Mouse (Mus musculus) heart, embryonic 11.5 days (tissue): Measurements from ENCODE around the gene Arid2. TPM values are rescaled to one million over a fixed set of nuclear protein-coding genes. Genes with fewer than 3 reads are reported as not detected.

ENCODE experiments used
- ATAC-seq: fragments of 200-750 bp; cut with Nextera tagmentation; replicated peaks from 2 replicates; pipeline ENCODE4 v1.8.0; 2017; ENCODE audit warnings: moderate library complexity; ENCODE audit not compliant: insufficient number of reproducible peaks, low FRiP score, low TSS enrichment
- H3K27ac ChIP-seq: fragments of 300-500 bp; sonication (generic); 2 replicates; pipeline ENCODE4 v1.5.1; 2014; ENCODE audit warnings: mild to moderate bottlenecking, low read depth, low read length
- H3K27me3 ChIP-seq: fragments of 300-500 bp; sonication (generic); 2 replicates; pipeline ENCODE4 v1.6.1; 2014; ENCODE audit warnings: mild to moderate bottlenecking, low read length, mixed read lengths; ENCODE audit not compliant: control insufficient read depth, insufficient read depth
- H3K36me3 ChIP-seq: fragments of 300-500 bp; sonication (generic); 2 replicates; pipeline ENCODE4 v1.6.1; 2014; ENCODE audit warnings: mild to moderate bottlenecking, low read length, moderate library complexity, mixed read lengths; ENCODE audit not compliant: control insufficient read depth, insufficient read depth
- H3K4me1 ChIP-seq: fragments of 300-500 bp; sonication (generic); 2 replicates; pipeline ENCODE4 v1.6.1; 2014; ENCODE audit warnings: low read length; ENCODE audit not compliant: control insufficient read depth, insufficient read depth
- H3K4me2 ChIP-seq: fragments of 300-500 bp; sonication (generic); 2 replicates; pipeline ENCODE4 v1.6.1; 2014; ENCODE audit warnings: mild to moderate bottlenecking, moderate library complexity
- H3K4me3 ChIP-seq: fragments of 300-500 bp; sonication (generic); 2 replicates; pipeline ENCODE4 v1.5.1; 2014; ENCODE audit warnings: low read depth, low read length
- H3K9ac ChIP-seq: fragments of 300-500 bp; sonication (generic); 2 replicates; pipeline ENCODE4 v1.6.1; 2014; ENCODE audit warnings: mild to moderate bottlenecking, low read depth, low read length, moderate library complexity
- H3K9me3 ChIP-seq: fragments of 300-500 bp; sonication (generic); replicated peaks from 2 replicates; pipeline ENCODE4 v1.6.1; 2016; ENCODE audit warnings: low read length; ENCODE audit not compliant: control insufficient read depth
- WGBS: fragments of 180-500 bp; shearing (Covaris S2); extraction: QIAGEN DNeasy Blood & Tissue Kit; methylation state at CpG from one replicate; pipeline ENCODE4 v1.1.7; 2014; ENCODE audit not compliant: insufficient replicate concordance; 5-methylcytosine and 5-hydroxymethylcytosine counted together
- polyA plus RNA-seq: library from polyadenylated mRNA; unstranded; fragments of >200 nt; fragmentation: Nextera tagmentation; extraction: Ambion mirVana; gene quantifications from 2 replicates; pipeline ENCODE4 v1.2.1, GENCODE M21; 2014

The Arid2 gene
- polyA plus RNA-seq, 1 experiment from 2014 or later = 22.6 TPM

- peaks cover 14% of the 10 kb centered on the region for H3K4me1 ChIP-seq
- H3K9me3 ChIP-seq = no peaks in the 10 kb centered on the region
- H3K4me2 ChIP-seq = peak overlapping the region; percentile 88
- peak overlapping the region; percentile 100 for H3K27ac ChIP-seq
- ATAC-seq = no peak
- under 1% methylated on average over 70 of the region's 97 CpGs for WGBS
- H3K36me3 ChIP-seq = no peaks in the 10 kb centered on the region
- H3K4me3 ChIP-seq = peak overlapping the region; percentile 82
- no peaks in the 10 kb centered on the region for H3K27me3 ChIP-seq
- peak overlapping the region; percentile 98 for H3K9ac ChIP-seq
These were observed 888 bp downstream of the Arid2 start for GRCm38 (mm10) chr15:96287976-96288835.

DNA sequence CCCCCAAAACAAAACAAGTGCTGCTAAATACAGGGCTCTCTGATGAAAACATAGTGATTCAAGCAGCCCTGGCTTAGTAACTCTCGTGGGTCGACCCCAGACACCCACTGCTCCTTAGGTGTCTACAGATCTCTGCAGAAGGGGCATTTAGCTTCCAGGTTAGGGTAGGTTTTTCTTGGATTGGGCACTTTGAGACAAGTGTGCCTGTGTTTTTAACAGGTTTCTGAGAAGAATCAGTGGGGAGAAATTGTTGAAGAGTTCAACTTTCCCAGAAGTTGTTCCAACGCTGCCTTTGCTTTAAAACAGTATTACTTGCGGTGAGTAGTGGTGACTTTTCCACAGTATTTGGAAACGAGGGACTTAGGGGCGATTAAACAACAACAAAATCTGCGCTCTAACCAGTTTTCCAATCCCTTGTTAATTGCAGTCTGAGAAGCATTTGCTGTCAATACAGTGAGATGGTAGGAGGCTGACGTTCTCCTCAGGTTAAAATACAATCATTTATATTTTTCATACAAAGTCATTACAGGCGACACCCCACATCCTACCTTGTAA, 1.6 kb downstream of the Arid2 start:
- Histone ChIP-seq H3K9ac (peak overlapping the region; percentile 98), H3K36me3 (no peaks in the 10 kb centered on the region), H3K4me1 (peaks cover 14% of the 10 kb centered on the region), H3K27ac (peak overlapping the region; percentile 100), H3K27me3 (no peaks in the 10 kb centered on the region), H3K4me3 (peak overlapping the region; percentile 82), H3K4me2 (peak overlapping the region; percentile 88), H3K9me3 (no peaks in the 10 kb centered on the region)
- WGBS = 12% methylated on average over 9 of the region's 9 CpGs
- no peak for ATAC-seq

GRCm38 (mm10) chr15:96290001-96290400, 2.7 kb downstream of the Arid2 start:
- H3K4me3 ChIP-seq = no peak overlapping the region
- H3K4me1 ChIP-seq = peaks cover 16% of the 10 kb centered on the region
- no peak for ATAC-seq
- WGBS = 59% methylated on average over 1 of the region's 1 CpGs
- H3K27me3 ChIP-seq = no peaks in the 10 kb centered on the region
- H3K9ac ChIP-seq = 0 out of 2 replicates have a peak overlapping the region, but pooled peaks have one; percentile 8
- H3K27ac ChIP-seq = no peak overlapping the region
- peak overlapping the region; percentile 36 for H3K4me2 ChIP-seq
- no peaks in the 10 kb centered on the region for H3K9me3 ChIP-seq
- peaks cover 5% of the 10 kb centered on the region; the same call in 1 of the 2 replicates for H3K36me3 ChIP-seq

GRCm38 (mm10) chr15:96293444-96293843, 6.1 kb downstream of the Arid2 start:
- H3K4me1 ChIP-seq = peaks cover 20% of the 10 kb centered on the region
- WGBS = 55% methylated on average over 3 of the region's 3 CpGs
- ATAC-seq = no peak

DNA sequence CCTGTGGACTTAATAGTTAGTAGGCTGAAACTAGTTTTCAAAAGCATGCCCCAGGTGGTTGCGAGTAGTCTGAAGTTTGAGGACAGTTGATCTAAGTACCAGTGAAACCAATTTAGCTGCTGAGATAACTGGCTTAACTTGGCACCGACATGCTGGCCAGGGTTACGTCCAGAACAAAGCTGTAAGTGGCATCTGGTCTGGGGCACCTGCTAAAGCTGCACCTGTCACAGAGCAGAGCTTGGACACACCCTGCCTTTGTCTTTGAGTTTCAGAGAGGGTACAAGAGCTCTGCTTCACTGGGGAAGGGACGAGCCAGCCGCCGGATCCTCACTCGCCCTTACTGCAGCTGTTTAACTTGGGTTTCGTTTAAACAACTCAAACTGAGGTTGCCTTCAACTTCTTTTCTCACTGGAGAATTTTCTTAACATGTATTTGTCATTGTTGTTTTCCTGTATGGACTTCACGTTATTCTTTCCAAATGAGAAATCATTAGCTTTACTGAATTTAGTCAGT, 9.8 kb downstream of the Arid2 start:
- WGBS = 76% methylated on average over 9 of the region's 9 CpGs
- ATAC-seq = no peak
- H3K4me3 ChIP-seq = no peak overlapping the region
- H3K27ac ChIP-seq = no peak overlapping the region
- no peaks in the 10 kb centered on the region for H3K27me3 ChIP-seq
- H3K9me3 ChIP-seq = no peaks in the 10 kb centered on the region
- H3K9ac ChIP-seq = no peak overlapping the region
- H3K4me2 ChIP-seq = no peak overlapping the region
- H3K36me3 ChIP-seq = peaks cover 5% of the 10 kb centered on the region; the same call in 1 of the 2 replicates
- peaks cover 16% of the 10 kb centered on the region for H3K4me1 ChIP-seq

More at GRCm38 (mm10) chr15:96293444-96293843, 6.1 kb downstream of the Arid2 start:
- Histone ChIP-seq H3K9me3 (no peaks in the 10 kb centered on the region), H3K4me3 (no peak overlapping the region), H3K4me2 (no peak overlapping the region), H3K27me3 (no peaks in the 10 kb centered on the region), H3K27ac (no peak overlapping the region), H3K9ac (no peak overlapping the region), H3K36me3 (peaks cover 5% of the 10 kb centered on the region; the same call in 1 of the 2 replicates)

GRCm38 (mm10) chr15:96297623-96298188, 10.4 kb downstream of the Arid2 start:
- 96% methylated on average over 9 of the region's 9 CpGs for WGBS
- Histone ChIP-seq H3K36me3 (peaks cover 5% of the 10 kb centered on the region), H3K9me3 (no peaks in the 10 kb centered on the region), H3K27ac (no peak overlapping the region), H3K9ac (no peak overlapping the region), H3K4me1 (peaks cover 12% of the 10 kb centered on the region), H3K4me3 (no peak overlapping the region), H3K4me2 (no peak overlapping the region), H3K27me3 (no peaks in the 10 kb centered on the region)
- no peak for ATAC-seq

GRCm38 (mm10) chr15:96309310-96309709, 22.0 kb downstream of the Arid2 start:
- no peak overlapping the region for H3K9ac ChIP-seq
- no peak overlapping the region for H3K4me3 ChIP-seq
- 74% methylated on average over 6 of the region's 6 CpGs for WGBS
- no peaks in the 10 kb centered on the region for H3K27me3 ChIP-seq
- H3K36me3 ChIP-seq = peaks cover 5% of the 10 kb centered on the region
- H3K4me1 ChIP-seq = no peaks in the 10 kb centered on the region
- H3K9me3 ChIP-seq = no peaks in the 10 kb centered on the region
- H3K4me2 ChIP-seq = no peak overlapping the region
- H3K27ac ChIP-seq = no peak overlapping the region
- no peak for ATAC-seq

DNA sequence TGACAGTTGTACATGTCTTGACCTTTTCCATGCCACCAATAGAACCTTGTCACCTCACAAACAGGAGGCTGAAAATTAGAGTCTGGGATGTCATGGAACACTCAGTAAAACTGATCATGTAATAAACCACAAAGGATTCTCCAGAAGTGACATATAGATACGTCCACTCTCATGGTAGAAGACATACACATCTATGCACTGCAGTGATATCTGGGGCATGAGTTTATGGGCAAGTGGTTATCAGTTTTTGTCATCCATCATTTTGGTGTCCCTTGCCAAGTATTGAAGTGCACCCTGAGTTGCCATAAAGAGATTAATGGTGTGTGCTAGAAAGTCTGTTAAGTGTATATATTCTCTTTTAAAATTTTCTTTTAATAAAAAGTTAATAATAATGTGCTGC, 25.6 kb downstream of the Arid2 start:
- Histone ChIP-seq H3K4me1 (peaks cover 6% of the 10 kb centered on the region; the same call in 1 of the 2 replicates), H3K4me3 (no peak overlapping the region), H3K9ac (no peak overlapping the region), H3K27ac (no peak overlapping the region), H3K4me2 (no peak overlapping the region), H3K36me3 (no peaks in the 10 kb centered on the region), H3K9me3 (no peaks in the 10 kb centered on the region), H3K27me3 (no peaks in the 10 kb centered on the region)
- ATAC-seq = no peak
- WGBS = 88% methylated on average over 1 of the region's 1 CpGs
